Mouse (Mus musculus) layer of hippocampus, adult 11-12 months (tissue): Measurements from ENCODE around the gene Opcml.
A peak's percentile ranks its signal among the peaks of the same experiment; 100 is the strongest.

Source experiments
- DNase-seq: peaks from one replicate; pipeline ENCODE4 v3.0.0; 2022; ENCODE audit warnings: low spot score

The Opcml gene

DNA sequence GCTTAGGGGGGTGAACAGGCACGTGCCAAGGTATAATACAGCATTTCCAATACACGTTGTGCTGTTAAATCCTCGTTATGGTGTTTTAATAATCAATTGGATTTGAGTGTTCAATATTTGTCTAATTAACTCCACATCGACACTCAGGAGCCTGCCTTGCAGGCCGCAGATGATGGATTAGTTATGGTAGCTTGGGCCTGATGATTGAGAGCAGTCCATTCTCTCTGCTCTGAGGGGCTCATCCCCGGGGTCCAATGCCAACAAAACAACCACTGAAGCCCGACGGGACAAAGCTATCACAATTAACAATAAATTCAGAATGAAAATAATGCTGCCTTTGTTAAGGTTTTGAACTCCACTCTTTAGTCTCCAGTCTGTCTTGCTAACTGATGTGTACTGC, 641.6 kb downstream of the Opcml start:
- DNase-seq: no peak

DNA sequence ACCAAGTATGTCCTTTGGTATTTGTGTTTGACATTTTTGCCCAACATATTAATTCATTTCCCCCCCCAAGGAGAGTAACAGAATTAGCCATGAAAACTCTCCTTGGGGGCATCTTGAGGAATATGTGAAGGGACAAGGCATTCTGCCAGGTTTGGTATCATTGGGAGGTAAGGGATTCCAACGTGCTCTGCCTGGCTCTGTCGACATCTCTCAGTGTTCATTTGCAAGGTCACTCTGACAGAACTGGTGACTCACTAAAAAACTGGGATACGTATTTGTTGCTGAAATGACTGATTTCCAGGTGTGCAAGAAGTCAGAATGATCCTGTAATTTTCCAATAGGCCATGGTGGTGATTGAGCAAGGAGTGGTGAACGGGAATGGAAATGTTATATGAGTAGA, 648.2 kb downstream of the Opcml start:
- DNase-seq: no peak

DNA sequence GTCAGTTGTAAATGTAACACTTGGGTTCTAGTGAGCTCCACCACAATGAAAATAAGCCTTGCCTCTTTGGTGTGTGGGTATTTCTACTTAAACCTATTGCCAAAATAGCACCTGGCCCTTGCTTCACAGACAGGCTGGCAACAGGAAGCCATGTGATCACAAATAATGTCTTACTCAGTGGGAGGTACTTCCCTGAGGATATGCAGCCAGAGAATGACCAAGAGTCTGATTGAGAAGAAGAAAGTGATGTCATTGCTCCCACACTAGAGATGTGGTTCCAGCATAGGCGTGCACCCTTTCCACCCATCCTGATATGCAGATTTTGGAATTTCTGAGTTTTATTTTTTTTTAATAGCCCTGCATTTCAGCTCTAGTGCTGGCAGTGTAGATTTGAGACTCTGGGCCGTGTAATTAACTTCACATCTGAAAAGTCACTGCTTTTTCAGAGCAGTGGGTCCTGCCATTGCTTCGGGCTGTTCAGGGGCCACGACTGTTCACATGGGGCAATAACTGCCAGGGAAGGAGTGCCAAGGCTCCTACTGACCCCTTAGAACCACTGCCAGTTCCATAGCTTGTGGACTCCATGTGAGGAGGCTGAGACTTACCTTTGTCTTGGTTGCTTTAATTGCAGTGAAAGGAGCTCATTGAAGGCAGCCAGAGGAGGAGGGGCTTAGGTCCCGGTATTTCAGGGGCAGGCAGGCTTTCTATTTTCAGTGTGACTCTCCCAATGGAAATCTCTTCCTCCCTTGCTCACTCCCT, 649.0 kb downstream of the Opcml start:
- DNase-seq: no peak

DNA sequence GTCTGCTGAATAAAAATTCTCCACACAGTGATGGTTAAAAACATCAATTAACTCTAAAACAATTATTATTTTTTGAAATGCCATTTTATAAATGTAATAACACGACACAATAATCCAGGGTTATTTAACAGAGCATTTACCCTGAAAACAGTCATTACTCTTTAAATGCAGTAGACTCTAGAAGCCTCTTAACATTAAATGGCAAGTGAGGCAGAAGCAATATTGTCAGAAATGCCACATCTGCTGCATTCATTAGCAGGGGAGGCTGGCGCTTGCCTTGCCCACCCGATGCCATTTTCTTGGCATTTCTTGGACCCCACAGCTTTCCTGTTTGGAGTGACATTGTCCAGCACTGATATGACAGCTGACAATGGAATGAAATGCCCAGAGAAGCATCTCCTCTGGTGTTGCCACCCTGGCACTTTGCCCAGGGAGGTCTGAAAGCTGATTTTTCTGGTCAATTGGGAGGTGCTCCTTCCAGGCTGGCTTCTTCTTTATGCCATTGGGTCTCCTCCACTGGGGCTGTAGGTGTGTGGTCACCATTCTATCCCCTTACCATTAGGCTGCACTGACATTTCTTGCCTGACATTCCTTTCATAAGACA, 649.7 kb downstream of the Opcml start:
- no peak for DNase-seq

DNA sequence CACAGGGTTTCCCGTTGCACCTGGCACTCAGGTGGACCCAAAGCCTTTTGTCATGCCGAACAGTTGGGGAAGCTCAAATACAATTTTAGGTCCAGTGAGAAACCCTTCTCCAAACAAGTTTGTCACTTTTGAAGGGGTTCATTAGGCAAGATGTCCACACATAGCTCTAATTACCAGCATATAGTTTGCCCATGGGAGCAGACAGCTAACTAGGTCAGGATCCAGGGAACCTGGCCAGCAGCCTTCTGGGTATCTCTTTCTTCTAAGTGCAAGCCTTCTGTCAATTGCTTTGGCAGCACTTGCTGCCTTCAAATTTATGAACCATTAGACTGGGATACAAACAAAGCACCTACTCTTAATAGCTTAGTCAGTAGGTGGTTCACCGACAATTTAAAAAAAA, 653.9 kb downstream of the Opcml start:
- no peak for DNase-seq

DNA sequence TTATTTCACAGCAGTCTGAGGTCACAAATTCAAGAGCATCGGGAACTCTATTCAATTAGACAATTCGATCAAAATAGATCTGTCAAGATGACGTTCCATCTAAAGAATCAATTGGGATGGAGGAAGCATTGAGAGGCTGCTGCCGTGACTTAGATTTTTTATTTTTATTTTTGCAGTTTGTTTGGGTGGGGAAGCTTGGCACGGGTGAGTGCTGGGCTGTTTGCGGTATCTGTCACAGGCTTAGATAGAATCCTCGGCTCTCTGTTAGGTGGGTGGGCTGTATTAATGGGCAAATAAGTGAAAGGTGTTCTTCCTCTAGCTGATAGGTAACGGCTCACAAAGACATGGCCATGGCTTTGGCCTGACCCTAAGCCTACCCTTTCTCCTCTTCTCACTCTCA, 654.4 kb downstream of the Opcml start:
- DNase-seq: no peak

DNA sequence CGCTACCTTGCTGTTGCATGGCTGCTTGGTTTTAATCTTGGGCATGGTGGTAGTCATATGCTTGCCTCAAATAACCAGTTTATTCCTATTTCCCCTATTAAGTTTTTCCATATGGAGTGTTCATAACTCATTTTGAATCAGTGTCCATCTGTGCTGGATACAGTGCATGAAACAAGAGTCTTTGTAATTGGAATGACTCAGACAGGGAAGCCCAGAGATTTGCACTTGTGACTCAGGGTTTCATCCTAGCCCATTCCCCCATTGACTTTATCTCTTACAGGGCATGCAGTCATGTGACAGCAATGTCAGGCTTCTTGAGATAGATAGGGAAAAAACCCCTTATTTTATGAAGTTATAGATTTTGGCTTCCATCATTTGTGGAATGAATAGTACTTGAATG, 655.3 kb downstream of the Opcml start:
- no peak for DNase-seq

DNA sequence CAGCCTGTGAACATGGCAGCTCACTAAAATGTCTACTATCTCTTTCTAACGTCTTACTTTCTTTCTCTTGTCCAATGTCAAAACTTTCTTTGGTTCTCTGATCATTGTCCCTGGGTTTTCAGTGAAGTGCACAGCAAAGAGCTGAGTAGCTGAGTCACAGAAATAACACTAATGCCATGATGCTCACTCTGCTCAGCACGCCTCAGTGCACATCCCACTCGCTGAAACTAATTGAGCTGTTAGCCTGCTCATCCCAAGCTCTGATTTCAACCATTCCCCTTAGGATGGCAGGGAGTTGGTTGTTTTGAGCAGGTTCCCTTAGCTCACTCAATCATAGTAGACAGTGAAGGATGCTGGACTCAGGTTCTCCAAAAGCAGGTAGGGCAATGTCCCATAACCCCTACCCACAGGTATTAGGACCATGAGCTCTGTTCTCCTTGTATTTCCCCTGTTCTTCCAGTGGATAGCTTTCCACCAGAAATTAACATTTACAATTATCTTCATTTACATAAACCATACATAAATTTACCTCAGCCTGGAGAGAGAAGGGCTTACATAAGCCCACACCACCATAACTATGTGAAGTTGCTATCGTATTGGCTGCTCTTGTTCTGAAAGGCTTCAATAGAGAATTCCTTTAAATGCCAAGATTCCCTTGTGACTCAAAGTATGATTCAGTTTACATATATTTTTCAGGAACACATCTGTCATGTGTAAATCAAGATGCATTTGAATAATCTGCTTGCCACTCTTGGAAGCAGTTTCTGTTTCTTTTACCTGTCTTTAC, 655.9 kb downstream of the Opcml start:
- no peak for DNase-seq

DNA sequence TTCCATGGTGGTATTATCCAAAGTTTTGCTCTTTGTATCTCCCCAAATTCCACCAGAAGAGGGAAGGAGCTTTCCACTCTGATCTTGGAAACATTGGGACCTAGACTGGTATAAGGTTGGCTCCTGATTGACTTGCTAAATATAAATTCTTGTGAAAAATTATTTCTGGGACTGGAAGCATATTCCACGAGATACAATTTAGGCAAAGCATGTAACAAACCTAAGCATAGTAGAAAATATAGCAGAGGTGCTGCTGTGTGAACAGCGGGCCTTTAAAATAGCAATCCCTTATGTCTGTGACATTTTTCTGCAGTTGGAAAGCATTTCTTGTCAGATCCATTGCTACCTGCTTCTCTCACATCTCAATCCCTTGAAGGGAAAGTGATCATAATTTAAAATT, 661.9 kb downstream of the Opcml start:
- no peak for DNase-seq

DNA sequence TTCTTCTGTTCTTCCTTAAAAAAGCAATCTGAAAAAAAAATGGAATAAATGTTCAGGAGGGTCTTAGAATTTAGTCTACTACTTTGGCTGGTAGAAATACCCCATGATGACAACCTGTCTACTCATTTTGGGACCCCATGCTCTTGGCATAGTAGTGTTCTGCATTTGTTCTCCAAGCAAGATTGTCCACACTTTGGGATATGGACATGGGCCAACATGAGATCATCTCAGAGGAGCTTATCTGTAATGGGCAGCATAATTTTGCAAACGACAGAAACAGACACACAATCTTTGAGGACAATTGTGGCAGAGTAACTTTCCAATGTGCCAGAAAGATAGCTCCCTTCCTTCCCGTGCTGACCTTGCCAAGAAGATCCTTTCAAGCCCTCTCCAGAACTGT, 662.5 kb downstream of the Opcml start:
- no peak for DNase-seq

DNA sequence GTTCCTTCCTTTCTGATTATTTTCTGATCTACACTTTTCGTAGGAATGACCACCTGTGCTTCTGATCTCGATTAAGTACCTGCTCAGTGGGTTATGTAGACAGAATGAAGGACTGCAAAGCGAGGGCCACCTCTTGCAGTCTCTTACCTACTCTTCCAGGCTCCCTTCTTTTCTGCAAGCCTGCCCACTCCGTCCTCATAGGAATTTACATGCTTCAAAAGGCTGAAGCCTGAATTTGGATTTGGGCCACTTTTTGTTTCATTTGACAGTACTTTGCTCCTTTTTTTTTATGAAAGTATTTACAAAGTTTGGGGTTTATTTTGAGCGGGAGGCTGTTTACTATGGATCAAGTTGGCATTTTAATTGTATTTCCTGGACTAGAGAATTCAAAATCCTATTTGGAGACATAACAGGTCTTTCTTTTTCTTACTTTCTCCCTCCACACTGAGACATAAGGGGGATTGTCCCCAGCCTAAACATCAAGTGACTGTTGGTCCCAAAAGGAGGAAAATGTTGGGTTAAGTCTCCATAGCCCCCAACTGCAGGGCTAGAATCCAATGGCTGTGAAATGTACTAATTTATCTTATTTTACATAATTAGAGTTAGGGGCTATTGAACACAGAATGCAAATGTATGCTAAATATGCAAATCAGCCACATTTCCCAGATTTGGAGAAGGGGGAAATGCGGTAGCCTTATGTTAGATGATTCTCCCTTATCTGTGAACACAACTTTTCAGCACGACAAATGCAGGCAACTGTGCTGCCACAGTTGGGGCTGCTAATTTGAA, 667.6 kb downstream of the Opcml start:
- no peak for DNase-seq

DNA sequence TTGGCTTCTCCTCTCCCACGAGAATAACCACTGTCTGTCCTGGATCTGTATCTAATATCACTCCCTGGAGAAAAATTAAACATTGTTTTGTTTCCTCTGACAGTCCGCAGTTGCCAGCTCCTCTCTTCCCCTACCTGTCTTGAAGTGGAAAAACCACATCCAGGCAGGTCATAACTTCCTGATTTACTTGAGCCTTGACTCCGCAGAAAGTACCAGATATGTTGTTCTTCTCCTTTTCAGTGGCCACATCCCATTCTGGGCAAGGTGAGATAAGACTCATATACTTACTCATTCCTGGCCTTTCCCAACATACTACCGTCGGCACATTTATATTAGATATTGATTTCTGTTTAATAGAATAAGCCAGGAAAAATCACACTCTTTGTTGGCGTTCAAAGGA, 673.0 kb downstream of the Opcml start:
- DNase-seq: no peak

DNA sequence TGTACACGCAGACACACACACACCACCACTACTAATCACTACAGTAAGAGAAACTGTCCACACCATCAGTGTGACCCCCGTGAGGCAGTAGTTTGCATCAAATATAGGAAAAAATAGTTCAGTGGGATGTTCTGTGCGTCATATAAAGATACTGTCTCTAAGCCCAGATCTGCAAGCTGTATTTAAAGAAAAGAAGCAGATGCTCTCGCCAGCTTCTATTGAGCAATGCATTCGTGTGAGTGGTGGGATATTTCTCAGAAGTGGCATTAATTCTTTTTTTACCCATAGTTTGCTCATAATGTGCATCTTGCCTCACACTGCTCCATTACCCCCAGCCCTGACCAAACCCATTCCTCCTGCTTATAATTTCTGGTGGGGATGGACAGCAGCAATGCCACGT, 678.8 kb downstream of the Opcml start:
- DNase-seq: no peak

DNA sequence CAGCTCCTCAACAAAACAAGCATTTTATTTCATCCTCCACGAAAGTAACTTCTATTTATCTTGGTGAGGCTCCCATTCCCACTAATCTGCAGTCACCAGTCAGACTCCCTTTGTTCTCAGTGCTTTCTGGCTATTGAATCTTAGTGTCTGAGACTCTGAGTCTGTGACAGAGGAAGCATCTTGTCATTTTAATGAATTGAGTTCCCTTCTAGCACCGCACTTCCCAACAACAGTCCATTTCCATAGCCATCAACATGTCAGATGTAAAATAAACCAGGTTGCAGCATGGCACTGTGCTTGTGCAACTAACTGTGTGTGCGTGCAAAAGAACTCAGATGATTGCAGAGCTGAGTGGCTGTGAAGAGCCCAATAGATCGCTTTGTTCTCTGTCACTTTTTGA, 680.9 kb downstream of the Opcml start:
- DNase-seq: no peak

DNA sequence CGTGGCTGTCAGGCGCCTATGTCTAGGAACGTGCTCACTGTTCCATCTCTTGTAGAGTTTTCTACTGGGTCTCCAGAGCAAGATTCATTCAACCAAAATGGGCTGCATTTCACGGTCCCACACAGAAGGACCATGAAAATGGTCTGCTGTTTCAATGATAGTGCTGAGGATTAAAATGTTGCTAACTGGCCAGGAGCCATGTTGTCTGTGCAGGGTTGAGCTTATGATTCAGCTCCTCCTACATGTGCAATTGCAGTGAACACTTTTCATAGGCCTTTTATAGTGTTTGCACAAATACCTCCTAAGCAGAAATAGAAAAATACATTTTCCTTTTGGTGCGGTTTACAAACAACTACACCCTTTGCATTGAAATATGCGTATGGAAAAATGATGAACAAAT, 684.0 kb downstream of the Opcml start:
- DNase-seq: peak; percentile 16

DNA sequence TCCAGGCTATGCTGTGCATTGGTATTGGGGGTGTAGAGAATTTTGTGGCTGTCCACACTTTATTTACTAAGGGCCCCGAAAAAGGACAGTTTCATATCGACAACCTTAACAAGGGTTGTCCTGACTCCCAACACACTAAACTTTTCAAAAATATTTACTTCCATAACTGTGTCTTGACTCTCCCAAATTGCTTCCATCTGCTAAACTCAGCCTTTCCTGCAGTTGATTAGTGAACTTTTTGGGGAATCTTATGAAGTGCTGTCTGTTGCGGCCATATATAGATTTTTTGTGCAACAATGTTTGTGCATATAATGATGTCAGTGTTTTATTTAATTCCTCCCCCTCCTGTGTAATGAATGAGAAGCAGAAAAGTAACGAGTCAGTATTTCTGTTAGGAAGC, 690.7 kb downstream of the Opcml start:
- DNase-seq: no peak

DNA sequence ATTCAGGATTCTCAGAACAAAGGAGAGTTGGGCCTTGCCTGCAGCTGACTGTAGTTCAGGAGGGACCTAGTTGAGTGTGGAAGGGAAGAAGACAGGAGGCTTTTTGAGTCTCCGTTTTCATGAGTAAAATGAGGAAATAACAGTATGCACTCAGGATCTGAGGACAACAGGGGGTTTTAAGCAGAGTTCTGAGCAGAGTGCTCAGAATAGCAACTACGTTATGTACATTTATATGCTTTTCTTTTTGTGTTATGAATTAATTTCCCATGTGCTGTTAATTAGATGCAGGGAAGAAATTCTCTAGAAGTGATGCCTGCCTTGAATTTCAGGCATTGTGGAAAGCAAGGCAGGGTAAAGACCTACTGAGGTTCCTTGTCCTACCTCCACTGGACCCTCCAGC, 697.9 kb downstream of the Opcml start:
- no peak for DNase-seq

DNA sequence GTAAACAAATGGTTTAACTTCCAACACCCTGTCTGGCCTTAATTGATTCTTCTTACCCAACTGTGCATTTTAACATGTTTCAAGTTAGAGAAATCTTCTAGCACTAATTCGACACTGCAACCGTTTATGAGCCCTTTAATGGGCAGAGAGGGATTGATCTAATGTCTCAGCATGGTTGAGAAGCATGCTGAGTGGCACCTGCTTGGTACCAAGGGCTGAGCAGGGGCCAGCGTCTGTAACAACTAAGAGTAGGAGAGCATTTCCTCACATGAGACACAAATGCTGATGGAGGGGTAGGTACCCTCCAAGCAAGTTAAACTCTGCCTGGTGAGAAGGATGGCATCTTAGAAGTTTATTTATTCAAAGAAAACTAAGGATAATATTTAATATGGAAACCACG, 699.3 kb downstream of the Opcml start:
- DNase-seq: no peak

DNA sequence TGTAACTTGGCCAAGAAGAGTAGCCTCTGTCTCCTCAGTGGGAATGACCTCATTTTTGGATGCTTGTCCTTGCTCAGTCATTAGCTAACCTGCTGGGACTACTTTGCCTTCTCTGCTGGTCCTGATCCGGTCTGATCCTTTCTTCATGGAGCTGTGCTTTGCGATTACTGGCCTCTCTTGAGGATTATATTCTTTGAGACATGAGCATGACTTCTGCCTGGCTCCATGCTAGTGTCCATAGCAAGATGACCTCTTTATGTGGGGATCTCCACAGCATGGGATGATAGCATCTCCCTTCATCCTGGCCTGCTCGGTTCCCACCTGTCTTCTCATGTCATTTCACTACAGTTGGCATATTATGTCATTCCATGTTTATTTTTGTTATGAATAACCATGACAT, 699.8 kb downstream of the Opcml start:
- no peak for DNase-seq

DNA sequence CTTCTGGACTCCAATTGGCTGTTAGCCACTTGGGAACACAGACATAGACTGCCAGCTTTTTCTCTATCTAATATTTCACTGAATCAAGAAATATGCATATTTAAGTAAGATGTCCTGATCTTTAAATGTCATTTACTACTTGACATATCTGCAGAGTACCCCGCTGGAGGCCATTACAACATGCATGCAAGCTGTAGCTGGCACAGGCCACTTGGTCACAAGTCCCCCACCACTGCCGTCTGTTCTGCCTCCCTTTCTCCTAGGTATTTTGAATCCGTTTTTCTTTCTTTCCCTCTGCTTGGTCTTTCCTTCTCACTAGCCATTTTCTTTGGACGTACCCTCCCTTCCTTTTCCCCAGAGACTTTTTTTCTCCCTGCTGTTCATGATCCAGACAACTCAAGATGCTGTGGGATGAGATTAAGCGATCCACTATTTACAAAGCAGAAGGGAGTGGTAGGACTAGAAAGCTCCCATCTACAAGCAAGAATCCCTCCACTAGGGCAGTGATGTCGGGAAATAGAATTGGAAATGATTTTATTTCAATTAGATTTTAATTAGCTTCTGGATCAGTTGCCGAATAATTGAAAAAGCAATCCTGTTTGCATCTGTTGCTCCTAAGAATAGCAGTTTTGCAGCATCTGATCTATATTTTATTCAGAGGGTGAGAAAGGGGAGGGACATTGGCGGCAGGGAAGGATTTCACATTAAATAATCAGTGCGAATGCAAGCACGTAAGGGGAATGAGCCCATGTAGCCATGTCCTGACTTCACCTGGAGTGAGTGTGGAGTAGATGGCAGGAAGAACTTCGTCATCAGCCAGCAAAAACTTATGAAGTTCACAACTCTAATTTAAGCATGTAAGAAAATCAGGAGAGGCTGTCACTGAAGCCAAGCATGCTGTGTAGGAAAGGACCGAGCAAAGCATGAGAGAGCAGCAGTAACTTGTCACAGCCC, 709.5 kb downstream of the Opcml start:
- peak; percentile 9 for DNase-seq

DNA sequence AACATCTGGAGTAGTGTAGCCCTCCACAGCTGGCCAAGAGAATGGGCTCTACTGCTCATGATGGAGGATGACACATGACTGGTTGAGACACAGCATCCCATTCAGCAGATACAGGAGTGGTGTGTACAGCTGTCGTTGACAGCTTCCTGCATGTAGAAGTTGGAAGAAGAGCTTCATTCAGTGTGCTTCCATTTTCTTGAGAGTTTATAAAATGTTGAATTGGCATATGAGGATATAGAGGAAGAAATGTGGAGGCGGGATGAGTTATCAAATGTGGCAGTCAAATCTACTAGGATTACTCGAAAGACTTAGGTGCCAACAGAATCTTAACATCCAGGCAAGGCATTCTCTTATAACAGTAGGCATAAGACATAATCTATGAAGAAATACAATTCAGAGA, 723.3 kb downstream of the Opcml start:
- no peak for DNase-seq
